Mouse (Mus musculus) cerebellum, adult 8-10 months (tissue): ENCODE results near the gene Letmd1.
"Not testable (repeated sequence)": the region's sequence is repeated elsewhere in the genome, so short reads cannot be mapped to it uniquely, and the experiment has no call there.

Source experiments
- DNase-seq: peaks from one replicate; pipeline ENCODE4 v3.0.0; 2022

Gene Letmd1

DNA sequence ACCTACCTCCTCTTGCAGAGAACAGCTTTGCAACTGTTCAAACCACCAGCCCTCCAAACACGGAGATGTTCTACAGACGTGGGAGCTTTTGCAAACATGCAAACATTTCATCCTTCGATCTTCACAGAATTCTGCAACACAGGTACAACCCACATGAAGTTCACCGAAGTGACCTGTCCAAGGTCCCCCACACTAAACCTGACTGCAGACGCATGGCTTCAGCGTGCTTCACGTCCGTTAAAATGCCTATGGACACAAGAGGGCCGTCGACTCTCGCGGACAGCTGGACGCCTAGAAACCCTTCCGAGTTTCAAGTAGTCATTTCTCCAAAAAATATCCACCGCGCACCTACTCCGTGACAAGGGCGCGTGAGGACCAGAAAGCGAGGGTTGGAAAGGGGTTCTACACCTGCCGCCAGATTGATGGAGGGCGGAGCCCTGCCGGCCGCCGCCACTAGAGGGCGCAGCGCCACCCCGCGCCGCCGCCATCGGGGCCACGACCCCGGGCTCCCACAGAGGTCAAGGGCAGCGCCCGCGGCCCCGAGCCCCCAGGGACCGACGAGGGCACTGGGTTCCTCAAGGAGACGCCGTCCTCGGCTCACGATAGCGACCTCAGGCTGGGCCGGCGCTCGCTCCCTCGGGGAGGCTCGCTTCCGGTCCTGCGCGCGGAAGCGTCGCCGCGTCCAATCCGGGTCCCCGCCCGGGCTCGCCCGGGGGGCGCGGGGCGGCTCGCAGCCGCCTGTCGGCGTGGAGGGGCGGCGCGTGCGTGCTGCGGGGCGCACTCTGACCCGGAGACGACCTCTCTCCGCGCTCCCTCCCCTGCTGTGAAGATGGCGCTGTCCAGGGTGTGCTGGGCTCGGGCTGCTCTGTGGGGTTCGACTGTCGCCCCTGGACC is at the start of gene Letmd1:
Letmd1 (plus strand) TSS at position 729 of the 894 bp plus-strand sequence.
- DNase-seq, result peak; percentile 83

DNA sequence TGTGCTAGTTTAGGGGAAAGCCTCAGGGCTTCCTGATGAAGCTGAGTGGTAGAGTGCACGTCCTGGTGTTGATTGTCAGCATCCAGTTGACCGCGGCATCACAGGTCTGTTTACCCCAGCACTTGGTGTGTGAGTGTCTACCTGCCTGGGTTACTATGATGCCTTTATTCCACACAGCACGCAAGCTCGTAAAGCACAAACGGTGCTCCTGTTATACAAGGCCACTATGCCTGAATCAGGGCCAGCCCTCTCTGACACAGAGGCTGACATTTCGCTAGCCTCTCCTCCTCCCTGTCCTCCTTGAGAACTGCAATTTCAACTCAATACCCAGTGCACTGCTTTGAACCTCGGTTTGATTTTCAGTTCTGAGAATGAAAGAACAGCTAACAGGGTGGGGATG is 49.5 kb upstream of the Letmd1 start:
- no peak for DNase-seq

DNA sequence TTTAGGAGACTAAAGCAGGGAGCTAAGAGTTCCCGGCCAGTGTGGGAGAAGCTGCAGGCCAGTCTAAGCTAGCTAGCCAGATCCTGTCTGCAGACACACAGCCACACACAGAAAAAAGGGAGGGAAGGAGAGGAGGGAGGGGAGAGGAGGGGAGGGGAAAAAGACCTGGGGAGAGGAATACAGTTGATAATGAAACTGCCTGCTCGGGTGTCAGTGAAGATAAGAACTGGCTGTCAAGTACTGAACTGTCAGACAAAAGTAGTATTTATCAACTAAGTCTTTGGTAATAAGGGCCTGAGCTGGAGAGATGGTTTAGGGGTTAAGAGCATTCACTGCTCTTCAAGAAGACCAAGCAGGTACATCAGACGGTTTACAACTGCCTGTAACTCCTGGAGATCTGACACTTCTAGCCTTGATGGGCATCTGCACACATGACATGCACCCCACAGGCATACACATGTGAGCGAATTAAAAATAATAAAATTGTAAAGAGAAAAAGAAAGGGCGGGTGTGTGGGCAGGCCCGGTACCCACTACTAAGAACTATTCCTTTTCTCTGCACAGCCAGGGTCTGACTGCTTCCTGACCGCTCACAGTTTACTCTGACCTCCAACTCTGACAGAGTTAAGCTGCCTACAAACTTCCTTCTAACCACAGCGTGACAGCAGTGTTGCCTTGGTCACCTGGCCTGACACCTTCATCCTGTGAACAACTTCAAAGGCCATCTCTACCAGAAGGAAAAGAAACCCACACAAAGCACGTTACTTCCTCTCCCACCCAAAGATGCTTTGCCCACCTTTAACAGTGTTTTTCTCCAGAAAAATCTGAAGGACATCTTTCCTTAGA is 48.7 kb upstream of the Letmd1 start:
- DNase-seq, result no peak

DNA sequence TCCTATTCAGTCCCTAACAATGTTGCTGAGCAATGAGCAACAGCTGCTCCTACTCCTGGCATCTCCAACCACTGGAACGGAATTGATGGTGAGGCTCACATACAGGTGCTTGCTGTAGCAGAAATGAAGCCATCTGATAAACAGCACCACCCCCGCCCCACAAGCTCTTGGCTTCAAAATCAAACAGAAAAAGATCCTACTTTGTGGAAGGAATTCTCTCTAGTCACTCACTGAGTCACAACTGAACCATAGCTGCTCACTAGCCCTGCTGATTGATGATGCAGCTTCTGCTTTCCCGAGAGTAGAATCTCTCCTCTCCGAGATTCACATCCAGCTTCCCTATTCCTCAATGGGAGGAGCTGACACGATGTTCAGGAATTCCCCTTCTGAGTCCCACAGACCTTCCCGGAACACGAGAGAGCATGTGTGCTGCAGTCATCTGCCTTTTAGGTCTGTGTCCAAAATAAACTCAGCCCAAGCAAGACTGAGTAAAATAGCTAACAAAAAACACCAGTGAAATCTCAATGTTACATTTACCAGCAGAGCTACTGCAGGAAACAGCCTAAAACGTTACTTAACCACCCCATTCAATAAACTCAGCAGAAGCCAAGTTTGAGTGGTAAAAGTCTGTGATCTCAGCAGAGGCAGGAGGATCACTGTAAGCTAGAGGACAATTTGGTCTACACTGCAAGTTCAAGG is 47.6 kb upstream of the Letmd1 start:
- DNase-seq, result no peak

DNA sequence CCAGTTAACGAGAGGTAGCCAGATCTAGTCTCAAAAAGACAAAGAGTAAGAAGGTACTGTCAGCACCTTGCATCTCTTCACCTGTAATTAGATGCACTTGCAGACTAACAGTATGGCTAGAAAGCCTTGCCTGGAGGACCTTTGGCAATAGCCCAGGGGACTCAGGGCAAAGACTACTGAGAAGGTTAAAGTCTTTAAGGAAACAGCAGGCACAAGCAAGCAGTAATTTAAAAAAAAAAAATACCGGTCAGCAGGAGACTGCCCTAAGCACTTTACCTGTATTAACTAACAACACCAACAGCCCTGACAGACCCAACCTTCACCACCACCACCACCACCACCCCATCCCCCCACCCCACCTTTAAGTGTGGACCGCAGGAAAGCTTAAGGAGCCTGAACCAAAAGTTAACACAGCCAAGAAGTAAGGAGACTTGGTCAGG is 47.0 kb upstream of the Letmd1 start, which contains the start of gene Gm5475:
Gm5475 (plus strand) TSS at position 390 of the 440 bp plus-strand sequence.
- not testable (repeated sequence) for DNase-seq

DNA sequence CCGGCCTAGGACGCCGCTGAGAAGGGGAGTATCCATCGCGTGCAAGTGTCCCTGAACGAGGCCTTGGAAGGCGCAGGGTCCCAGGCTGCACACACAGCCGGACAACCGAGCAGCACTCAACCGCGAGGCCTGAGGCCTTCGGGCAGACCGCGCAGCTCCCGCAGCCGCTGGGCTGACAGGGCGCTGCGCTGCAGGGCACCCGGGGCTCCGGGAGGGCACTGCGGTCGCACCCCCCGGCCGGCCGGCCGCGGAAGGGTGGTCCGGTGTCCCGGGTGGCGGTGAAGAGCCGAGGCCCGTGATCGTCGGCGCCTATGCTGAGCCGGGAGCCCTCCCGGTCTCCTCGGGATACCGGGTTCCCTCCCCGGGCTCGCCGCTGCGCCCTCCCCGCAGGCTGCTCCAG is 46.3 kb upstream of the Letmd1 start:
- no peak for DNase-seq

DNA sequence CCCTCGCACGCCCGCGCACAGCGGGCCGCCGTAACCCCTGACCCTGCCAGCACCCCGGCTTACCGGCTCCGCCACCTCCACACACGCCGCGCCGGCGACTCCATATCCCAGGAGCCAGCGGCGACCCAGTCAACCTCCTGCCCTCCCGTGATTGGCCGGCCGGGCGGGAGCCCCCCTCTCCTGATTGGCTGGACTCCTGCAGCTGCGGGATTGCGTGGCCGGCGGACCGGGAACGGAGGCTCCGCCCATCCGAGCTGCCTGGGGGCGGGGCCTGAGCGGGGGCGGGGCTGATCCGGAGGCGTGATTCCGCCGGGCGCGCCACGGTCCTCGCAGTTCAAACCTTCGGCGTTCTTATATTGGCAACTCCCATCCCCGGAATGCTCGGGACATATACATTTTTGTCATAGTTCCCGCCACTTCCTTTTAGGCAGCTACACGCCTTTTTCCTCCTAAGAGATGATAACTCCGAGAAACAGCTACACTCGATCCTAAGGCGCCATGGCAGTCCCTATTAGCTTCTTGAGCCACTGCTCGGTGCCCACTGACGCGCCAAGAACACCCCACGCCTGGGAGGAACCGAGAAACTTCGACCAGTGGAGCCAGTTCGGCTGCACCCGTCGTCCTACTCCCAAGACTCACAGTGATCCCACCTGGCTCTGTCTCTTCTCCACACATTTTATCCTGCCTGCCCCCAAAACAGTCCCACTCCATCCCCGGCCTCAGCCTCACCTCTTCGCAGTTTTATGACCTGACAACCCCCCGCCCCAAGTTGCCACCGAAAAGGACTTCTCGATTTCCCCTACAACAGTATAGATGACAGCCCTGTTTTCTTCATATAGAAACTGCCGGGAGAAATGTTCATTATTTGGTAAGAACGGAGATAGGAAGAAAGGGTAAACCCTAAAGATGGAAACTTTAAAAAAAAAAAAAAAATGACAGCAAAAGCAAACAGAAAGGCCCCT is 45.6 kb upstream of the Letmd1 start:
- DNase-seq, result peak; percentile 94

DNA sequence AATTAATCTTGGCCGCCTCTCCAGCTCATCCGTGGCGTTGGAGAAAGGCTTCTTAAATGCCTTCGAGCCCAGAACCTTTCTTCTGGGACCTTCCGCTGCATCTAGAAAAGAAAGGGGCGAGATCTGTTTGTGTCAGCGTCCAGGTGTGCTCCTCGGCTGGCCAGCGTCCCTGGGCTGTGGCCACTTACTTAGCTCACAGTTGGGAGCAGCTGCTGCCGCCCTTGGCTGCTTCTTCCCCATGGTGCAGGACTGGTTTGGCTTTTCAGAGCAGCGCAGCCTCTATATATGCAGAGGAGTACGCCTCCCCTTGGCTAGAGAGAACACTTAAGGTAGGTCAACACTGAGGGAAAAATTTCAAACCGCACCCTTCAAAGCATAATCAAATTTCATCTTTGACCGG is 44.9 kb upstream of the Letmd1 start:
- no peak for DNase-seq

DNA sequence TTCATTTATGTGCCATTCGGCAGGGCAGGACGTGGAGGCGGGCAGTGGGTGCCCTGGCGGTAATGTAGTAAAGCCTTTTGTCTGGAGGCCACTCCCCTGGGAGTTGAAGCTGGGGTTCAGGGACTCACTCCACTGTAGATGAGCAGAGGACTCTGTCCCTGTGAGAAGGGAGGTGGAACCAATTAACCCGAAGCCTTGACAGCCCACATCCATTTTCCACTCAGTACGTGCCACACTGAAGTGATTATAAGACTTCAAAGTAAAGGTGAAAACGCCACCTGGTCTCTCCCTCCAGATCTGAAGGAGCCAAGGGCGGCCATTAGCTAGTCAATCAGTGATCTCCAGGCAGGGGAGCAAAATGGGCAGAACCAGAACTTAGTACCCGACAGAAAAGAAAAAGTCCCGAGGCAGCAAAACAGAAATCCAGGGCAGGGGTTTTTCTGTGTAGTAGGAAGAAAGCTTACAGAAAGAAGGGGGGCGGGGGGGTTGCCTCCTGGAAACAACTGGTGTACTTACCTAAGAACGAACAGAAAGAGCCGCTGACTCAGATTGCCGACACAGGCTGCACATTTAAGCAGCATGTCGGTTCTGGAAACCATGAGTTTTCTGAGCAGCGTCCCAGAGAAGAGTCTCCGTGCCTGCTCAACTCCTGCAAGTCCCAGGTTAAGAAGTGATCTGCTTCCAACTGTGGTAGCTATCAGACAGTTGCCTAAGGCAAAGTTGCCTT is 44.3 kb upstream of the Letmd1 start, which contains the start of gene Slc11a2:
Slc11a2 (minus strand) TSS at position 677 of the 727 bp plus-strand sequence.
- DNase-seq, result no peak

DNA sequence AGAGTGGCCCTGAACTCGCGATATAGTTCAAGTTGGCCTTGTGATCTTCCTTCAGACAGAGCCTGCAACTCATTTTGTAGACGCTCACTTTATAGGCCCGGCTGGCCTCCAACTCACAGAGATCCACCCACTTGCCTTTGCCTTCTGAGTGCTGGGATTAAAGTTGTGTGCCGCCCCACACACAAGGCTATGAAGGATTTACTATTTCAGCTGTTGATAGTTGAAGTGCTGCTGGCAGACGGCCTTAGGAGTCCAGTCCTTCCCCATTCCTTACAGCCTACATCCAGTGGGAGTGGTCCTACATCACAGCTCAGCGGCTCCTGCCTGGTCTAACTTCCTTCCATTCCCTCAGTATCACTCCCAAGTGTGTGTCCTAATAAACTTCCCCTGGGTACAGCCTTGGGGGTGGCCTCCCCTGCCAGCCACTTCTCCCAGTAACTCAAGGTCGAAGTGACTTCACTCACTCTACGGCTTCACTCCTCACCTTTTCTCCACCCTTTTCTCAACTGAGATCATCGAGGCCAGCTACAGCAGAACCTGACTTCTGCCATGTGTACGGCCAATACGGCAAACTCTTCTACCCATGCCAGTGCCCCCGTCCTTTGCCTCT is 40.4 kb upstream of the Letmd1 start:
- DNase-seq, result no peak

DNA sequence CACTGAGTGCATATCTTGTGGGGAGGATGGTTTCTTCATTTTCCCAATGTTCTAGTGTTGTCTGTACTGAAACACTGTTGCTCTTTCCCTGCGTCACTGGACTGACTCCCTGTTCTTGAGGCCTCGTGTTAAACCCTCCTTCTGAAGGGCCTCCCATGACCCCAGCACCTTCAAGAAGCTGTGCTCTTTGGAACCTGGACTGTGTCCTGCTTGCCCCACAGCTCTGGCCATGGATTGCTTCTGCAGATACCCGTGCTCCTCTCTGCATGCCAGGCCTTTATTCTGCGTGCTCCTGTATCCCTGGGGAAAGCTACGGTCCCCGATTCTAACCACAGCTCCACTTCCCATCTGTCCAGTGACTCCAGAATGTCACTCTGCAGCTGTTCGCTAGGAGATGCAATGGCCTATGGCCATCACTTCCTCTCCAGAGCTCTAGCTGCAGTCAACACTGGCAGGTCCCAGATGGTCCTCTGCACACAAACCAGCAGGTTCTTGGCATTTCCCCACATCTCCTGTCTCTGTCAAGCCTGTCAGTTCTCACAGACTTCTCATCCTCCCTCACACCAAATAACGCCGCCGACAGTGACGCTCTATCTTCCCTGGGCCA is 38.8 kb upstream of the Letmd1 start:
- DNase-seq, result peak; percentile 38

DNA sequence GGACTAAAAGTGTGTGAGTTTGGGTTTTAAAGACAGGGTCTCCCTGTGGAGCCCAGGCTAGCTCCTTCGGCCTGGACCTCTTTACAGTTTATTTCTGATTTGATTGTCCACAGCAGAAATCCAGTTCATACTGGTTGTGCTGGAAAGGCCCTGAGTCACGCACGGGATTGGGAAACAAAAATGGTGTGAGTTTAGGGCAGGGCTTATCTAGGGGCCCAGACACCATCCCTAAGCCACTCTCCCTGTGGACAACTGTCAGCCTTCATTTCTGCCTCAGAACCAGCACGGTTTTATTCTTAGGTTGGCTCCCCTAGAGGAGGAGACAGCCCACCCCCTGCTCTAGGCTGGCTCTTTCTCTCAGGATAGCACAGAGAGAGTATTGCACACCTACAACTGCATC is 35.6 kb upstream of the Letmd1 start:
- no peak for DNase-seq

DNA sequence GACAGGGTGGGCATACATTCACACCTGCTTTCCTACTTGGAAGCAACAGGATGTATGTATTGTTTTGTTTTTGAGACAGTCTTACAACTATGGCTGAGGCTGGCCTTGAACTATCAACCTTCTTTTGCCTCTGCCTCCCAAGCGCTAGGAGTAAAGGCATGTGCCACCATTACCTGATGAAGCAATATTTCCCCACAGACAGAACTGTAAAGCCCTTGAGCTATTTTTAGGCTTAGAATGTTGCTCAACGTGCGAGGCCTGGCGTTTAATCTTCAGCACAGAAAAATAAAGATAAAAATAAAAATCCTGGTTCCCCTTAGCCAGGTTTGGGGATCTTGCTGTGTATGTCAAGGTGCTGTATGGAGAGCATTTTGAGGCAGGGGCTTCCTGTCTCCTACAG is 32.7 kb upstream of the Letmd1 start:
- DNase-seq, result no peak

DNA sequence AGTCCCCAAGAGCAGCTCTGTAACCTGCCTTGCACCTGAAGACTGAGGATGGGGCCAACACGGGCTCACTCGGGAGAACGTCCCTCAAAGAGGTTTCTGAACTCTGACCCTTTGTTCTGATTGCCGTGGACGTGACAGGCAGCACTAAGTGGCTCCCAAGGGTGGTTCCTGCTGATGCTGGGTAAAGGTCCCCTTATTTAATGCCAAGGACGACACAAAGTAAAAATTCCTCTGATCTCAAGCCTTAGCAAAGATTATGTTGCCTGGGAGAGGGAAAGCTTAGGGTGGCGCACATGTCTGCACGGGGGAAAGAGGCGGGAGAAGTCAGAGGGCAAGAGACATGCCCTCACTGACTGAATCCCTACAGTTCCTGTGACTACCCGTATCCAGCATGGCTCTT is 32.3 kb upstream of the Letmd1 start:
- no peak for DNase-seq

DNA sequence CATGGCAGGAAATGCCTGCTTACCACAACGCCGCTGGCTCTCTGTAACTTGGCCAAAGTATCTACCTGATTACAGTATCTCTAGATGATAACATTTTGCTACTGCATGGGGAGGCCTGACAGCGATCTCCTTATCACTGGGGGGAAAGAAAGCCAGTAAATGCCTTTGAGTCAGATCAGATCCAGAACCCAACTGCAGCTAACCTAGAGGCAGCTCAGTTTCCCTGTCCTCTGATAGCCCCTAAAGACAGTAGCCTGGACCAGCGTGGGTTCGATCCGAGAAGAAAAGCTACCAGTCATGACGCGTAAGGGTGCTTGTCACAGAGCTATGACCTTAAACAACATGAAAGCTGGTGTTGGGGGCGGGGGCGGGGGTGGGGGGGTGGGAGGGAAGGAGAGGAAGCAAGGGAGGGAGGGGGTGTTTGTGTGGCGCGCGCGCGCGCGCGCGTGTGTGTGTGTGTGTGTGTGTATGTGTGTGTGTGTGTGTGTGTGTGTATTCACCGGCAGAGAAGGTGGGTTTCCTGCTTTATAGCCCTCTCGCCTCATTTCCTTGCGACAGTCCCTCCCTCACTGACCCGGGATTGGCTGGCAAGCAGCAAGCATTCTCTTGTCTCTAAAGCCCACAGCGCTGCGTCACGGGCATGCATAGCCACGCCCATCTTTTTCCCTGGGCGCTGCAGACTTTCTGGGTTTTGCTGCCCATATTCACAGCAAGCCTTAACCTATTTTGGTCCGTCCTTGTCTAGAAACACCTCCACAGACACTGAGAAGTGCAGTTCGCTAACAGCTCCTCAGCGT is 25.5 kb upstream of the Letmd1 start:
- DNase-seq, result peak; percentile 75

DNA sequence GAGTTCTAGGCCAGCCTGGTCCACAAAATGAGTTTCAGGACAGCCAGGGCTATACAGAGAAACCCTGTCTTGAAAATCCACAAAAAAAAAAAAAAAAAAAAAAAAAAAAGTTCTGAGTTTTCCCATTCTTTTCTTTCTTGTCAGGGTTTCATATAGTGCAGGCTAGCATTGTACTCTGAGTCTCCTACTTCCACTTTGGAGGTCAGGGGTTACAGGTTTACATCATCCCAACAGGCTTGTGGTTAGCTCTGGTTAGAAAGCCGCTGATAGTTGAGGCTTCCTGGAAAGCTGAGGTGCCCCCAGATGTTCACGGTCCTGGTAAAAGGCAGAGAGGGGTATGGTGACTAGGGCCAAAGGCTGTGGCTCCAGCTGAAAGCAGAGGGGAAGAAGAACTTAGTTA is 21.9 kb upstream of the Letmd1 start:
- DNase-seq, result no peak

DNA sequence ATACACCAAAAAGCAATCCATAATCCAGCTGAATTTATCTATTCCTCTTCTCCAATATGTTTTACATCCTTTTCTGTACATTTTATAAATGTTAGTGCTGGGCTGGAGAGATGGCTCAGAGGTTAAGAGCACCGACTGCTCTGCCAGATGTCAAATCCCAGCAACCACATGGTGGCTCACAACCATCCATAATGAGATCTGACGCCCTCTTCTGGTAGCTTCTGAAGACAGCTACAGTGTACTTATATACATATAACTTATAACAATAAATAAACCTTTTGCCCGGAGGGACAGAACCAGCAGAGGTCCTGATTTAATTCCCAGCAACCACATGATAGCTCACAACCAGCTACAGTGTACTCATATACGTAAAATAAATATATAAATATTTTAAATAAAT is 20.3 kb upstream of the Letmd1 start:
- no peak for DNase-seq

DNA sequence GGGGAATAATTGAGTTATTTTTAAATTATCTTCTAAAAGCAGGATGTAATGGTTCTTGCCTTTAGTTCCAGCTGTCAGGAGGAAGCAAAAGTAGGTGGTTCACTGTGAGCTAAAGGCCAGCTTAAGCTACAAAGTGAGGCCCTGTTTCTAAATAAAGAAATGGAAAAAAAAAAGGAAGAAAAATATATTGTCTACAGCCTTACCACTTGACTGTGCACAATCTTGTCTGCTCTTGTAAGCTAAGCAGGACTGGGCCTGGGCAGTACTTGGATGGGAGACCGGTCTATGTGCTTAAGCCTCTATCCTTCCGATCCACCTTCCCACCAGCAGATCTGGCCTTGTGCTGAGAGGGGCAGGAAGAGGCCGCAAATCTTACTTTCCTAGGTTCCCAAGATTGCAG is 19.3 kb upstream of the Letmd1 start:
- no peak for DNase-seq

DNA sequence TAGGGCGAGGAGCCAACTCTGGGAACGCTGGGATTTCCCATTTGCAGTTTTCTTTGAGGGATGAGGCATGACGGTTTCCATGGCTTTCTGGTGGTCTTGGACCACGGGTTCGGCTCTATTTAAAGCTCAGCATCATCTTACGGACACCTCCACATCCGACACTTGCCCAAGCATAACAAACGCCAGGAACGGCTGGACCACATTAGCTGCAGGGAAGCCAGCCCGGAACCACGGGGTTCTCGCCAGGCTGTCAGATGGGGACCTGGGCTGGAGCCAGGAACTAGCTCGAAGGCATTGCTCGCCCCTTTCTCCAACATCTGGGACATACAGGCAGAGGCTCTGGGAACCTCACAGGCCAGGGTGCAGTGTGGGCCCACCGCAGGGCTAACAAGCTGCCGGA is 17.6 kb upstream of the Letmd1 start:
- peak; percentile 36 for DNase-seq
